In the genomic region with DNA sequence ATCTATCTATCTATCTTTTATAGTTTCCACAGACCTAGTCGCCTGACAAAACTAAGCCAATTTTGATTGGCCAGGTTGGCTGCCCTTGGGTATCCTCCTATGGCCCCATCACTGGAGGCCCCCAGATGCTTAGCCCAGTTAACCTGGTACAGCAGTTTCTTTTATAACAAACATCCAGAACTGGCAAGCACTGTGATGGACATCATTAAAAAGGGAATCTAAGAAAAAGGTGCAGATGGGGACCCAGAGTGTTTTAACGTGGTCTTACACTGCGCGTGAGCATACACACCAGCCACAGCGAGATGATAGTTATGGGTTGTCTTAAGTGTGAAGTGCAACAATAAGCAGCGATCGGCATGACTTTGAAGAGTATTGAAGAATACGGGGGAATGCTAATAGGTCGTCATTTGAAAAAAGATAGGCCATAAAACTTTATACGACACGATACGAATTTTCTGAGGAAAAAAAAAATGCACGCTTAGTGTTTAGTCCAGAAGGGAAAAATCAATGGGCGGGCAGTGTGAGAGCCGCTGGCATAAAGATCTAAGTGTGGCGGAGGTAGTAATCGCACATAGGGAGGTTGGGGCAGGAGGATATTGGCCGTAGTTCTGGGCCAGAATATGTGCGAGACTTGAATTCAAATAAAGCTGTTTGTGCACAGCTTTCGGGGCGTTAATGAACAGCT, we compare ENCODE assay signal across 8 mouse cellular contexts. TPM values are rescaled to one million over a fixed set of nuclear protein-coding genes. Genes with fewer than 3 reads are reported as not detected.
DNase-seq lines count a peak whose midpoint lies in the region; ATAC-seq and TF ChIP-seq lines count a peak whose summit lies in the region.

No protein-coding gene starts in this region.

- peak overlapping the region; percentile 98 for H3K4me2 ChIP-seq in heart, embryonic 16.5 days (ENCODE audit: low read depth, low read length)

- H3K9me3 ChIP-seq in ES-Bruce4 (replicated peaks; ENCODE audit: control insufficient read depth, insufficient read depth, low read length, poor library complexity, severe bottlenecking) = no peaks in the 10 kb centered on the region
- H3K9me3 ChIP-seq in heart, embryonic 16.5 days (replicated peaks; ENCODE audit: control insufficient read depth, low read length) = no peaks in the 10 kb centered on the region
- H3K9me3 ChIP-seq in megakaryocyte, embryonic 14.5 days = peaks cover 11% of the 10 kb centered on the region

- peak overlapping the region; percentile 37 for H3K27ac ChIP-seq in cerebellum, adult 2 months (ENCODE audit: insufficient read depth, low read length)
- H3K27ac ChIP-seq in ES-Bruce4 (ENCODE audit: insufficient read depth, low read length) = no peak overlapping the region
- peak overlapping the region; percentile 87 for H3K27ac ChIP-seq in heart, embryonic 16.5 days (ENCODE audit: low read length)

- H3K27me3 ChIP-seq in cerebellum, adult 2 months (ENCODE audit: control insufficient read depth, insufficient read depth, low read length) = no peaks in the 10 kb centered on the region
- no peaks in the 10 kb centered on the region for H3K27me3 ChIP-seq in ES-Bruce4 (ENCODE audit: control insufficient read depth, insufficient read depth, low read length, poor library complexity, severe bottlenecking)
- H3K27me3 ChIP-seq in heart, embryonic 16.5 days (ENCODE audit: control insufficient read depth, insufficient read depth, low read length) = no peaks in the 10 kb centered on the region
- peaks cover 17% of the 10 kb centered on the region for H3K27me3 ChIP-seq in megakaryocyte, embryonic 14.5 days (replicated peaks)

- no peak for TF ChIP-seq POLR2A in cerebellum, adult 2 months (IDR thresholded peaks at IDR 0.05; ENCODE audit: borderline replicate concordance, insufficient read depth, low read length)
- TF ChIP-seq POLR2A in ES-Bruce4 (IDR thresholded peaks at IDR 0.05; ENCODE audit: insufficient read depth, low read length) = no peak

- no peak for DNase-seq in cerebellum, adult 2 months
- no peak for DNase-seq in cerebellum, postnatal 10 days
- DNase-seq in adrenal gland, postnatal 10 days = no peak
- DNase-seq in left cerebral cortex, postnatal 10 days (ENCODE audit: extremely low spot score in 1 of 2, low spot score in 2 of 2) = no peak
- no peak for DNase-seq in kidney, postnatal 10 days

- TF ChIP-seq EP300 in ES-Bruce4 (IDR thresholded peaks at IDR 0.05; ENCODE audit: insufficient read depth, low read depth, low read length) = no peak

- intact Hi-C loops in left cerebral cortex, postnatal 10 days (cut with DNase I) = no loop called here

- H3K4me1 ChIP-seq in cerebellum, adult 2 months (ENCODE audit: control insufficient read depth, insufficient read depth, low read length) = no peaks in the 10 kb centered on the region
- H3K4me1 ChIP-seq in ES-Bruce4 (ENCODE audit: control insufficient read depth, insufficient read depth, low read length) = no peaks in the 10 kb centered on the region
- H3K4me1 ChIP-seq in heart, embryonic 16.5 days (ENCODE audit: control insufficient read depth, insufficient read depth, low read length) = peaks cover 8% of the 10 kb centered on the region
- peaks cover 14% of the 10 kb centered on the region for H3K4me1 ChIP-seq in megakaryocyte, embryonic 14.5 days

- TF ChIP-seq CTCF in cerebellum, adult 2 months (IDR thresholded peaks at IDR 0.05; ENCODE audit: borderline replicate concordance, insufficient read depth, low read depth, low read length) = no peak
- TF ChIP-seq CTCF in ES-Bruce4 (IDR thresholded peaks at IDR 0.05; ENCODE audit: low read depth, low read length) = no peak

- peak; percentile 56 for ATAC-seq in heart, embryonic 16.5 days (replicated peaks; ENCODE audit: extremely low read depth, insufficient read depth, low FRiP score)

- peak overlapping the region; percentile 76 for H3K4me3 ChIP-seq in cerebellum, adult 2 months (replicated peaks; ENCODE audit: insufficient read depth, low read depth, low read length)
- peak overlapping the region; percentile 62 for H3K4me3 ChIP-seq in ES-Bruce4 (ENCODE audit: low read depth, low read length)
- H3K4me3 ChIP-seq in heart, embryonic 16.5 days (ENCODE audit: low read length) = peak overlapping the region; percentile 86
- H3K4me3 ChIP-seq in megakaryocyte, embryonic 14.5 days (replicated peaks) = peak overlapping the region; percentile 94

- H3K36me3 ChIP-seq in ES-Bruce4 (ENCODE audit: control insufficient read depth, insufficient read depth, low read length, poor library complexity, severe bottlenecking) = peaks cover 6% of the 10 kb centered on the region; the same call in 1 of the 2 replicates
- peaks cover 14% of the 10 kb centered on the region for H3K36me3 ChIP-seq in heart, embryonic 16.5 days (ENCODE audit: control insufficient read depth, insufficient read depth)
- H3K36me3 ChIP-seq in megakaryocyte, embryonic 14.5 days (replicated peaks; ENCODE audit: low read length) = peaks cover 31% of the 10 kb centered on the region

- 10% methylated on average over 21 of the region's 21 CpGs for WGBS in cerebellum, adult 2 months
- WGBS in heart, embryonic 16.5 days = 13% methylated on average over 21 of the region's 21 CpGs

- peak overlapping the region; percentile 86 for H3K9ac ChIP-seq in ES-Bruce4 (ENCODE audit: low read depth, poor library complexity, severe bottlenecking)
- H3K9ac ChIP-seq in heart, embryonic 16.5 days (ENCODE audit: low read length) = peak overlapping the region; percentile 93

RNA-seq across cellular contexts. Expression of gene Szt2, which starts 49.7 kb away (rescaled TPM):
- polyA plus RNA-seq in cerebellum, adult 2 months (2012; rRNA removed) = 38.0 and 38.6 TPM in 2 replicates
- 16.0 and 17.2 TPM in 2 replicates for polyA plus RNA-seq in ES-Bruce4 (2011; ENCODE audit: insufficient read depth, insufficient read length, low read depth, missing spikeins)
- 5.3 and 5.5 TPM in 2 replicates for polyA plus RNA-seq in heart, embryonic 16.5 days (2015; fragmentation: Nextera tagmentation; extraction: Ambion mirVana)
- 23.1 and 33.1 TPM in 2 replicates for polyA plus RNA-seq in megakaryocyte, embryonic 14.5 days (2012; ENCODE audit: insufficient read depth, low replicate concordance)
- 10 to 100 TPM; 13.1 to 26.3 TPM for total RNA-seq in adrenal gland, postnatal 10 days (2021)
- 10 to 100 TPM; 36.1 to 36.6 TPM for total RNA-seq in left cerebral cortex, postnatal 10 days (2021)

RNA-seq across cellular contexts. Expression of gene Med8, which starts 49.8 kb away (rescaled TPM):
- 61.0 and 65.8 TPM in 2 replicates for polyA plus RNA-seq in cerebellum, adult 2 months (2012; rRNA removed)
- 76.1 and 87.3 TPM in 2 replicates for polyA plus RNA-seq in ES-Bruce4 (2011; ENCODE audit: insufficient read depth, insufficient read length, low read depth, missing spikeins)
- 67.8 and 70.6 TPM in 2 replicates for polyA plus RNA-seq in heart, embryonic 16.5 days (2015; fragmentation: Nextera tagmentation; extraction: Ambion mirVana)
- polyA plus RNA-seq in megakaryocyte, embryonic 14.5 days (2012; ENCODE audit: insufficient read depth, low replicate concordance) = 12.6 and 39.3 TPM in 2 replicates
- total RNA-seq in adrenal gland, postnatal 10 days (2021) = 10 to 100 TPM; 63.3 to 73.5 TPM
- 10 to 100 TPM; 67.9 to 72.2 TPM for total RNA-seq in left cerebral cortex, postnatal 10 days (2021)
